Mouse (Mus musculus): Measurements from ENCODE around the gene Sap18.

- TF ChIP-seq CTCF (IDR thresholded peaks at IDR 0.05; ENCODE audit: extremely low read depth, insufficient read length, insufficient replicate concordance, low read depth, low read length) (no peak), POLR2A (IDR thresholded peaks at IDR 0.05; ENCODE audit: low read depth, low read length) (no peak)
Measured at GRCm38 (mm10) chr14:57756094-57756493, 41.9 kb upstream of the Sap18 start.

Measured in small intestine, adult 2 months (tissue).